In genomic region chr19:16802707-16803106, GRCm38 (mm10) we compare ENCODE assay signal across 8 mouse cellular contexts. TPM values are rescaled to one million over a fixed set of nuclear protein-coding genes. Genes with fewer than 3 reads are reported as not detected.
DNase-seq lines count a peak whose midpoint lies in the region; ATAC-seq and TF ChIP-seq lines count a peak whose summit lies in the region.

No protein-coding gene starts in this region.

- no peak overlapping the region for H3K27ac ChIP-seq in midbrain, postnatal 0 days (ENCODE audit: low read depth, low read length)

- DNase-seq in gastrocnemius, adult 18-20 months (ENCODE audit: low spot score): peak; percentile 19
- no peak for DNase-seq in gastrocnemius, postnatal 14 days
- DNase-seq in urinary bladder, postnatal 14 days (ENCODE audit: low spot score): peak; percentile 41
- no peak for DNase-seq in urinary bladder, postnatal 10 days (ENCODE audit: low spot score)
- DNase-seq in cerebellum, postnatal 25 days: peak; percentile 30 to 64
- peak; percentile 59 for DNase-seq in kidney, postnatal 10 days
- DNase-seq in midbrain, postnatal 0 days (ENCODE audit: low spot score): peak; percentile 63
- no peak for DNase-seq in gastrocnemius, postnatal 10 days

- H3K4me1 ChIP-seq in midbrain, postnatal 0 days (ENCODE audit: insufficient read depth, low read length): no peaks in the 10 kb centered on the region

- peak; percentile 90 for TF ChIP-seq CTCF in midbrain, postnatal 0 days (IDR thresholded peaks at IDR 0.05)

- intact Hi-C loops in gastrocnemius, postnatal 14 days (cut with DNase I; ENCODE audit: low total_unique reads): loop anchor here (10.0 kb wide), 1 partner anchor 182 kb away; no protein-coding TSS in a partner anchor

- no peaks in the 10 kb centered on the region for H3K9me3 ChIP-seq in midbrain, postnatal 0 days (ENCODE audit: low read length)

- H3K9ac ChIP-seq in midbrain, postnatal 0 days (replicated peaks; ENCODE audit: low read length, poor library complexity, severe bottlenecking): no peak overlapping the region

- no peaks in the 10 kb centered on the region for H3K27me3 ChIP-seq in midbrain, postnatal 0 days (ENCODE audit: insufficient read depth, low read length)

- WGBS in midbrain, postnatal 0 days: 3% methylated on average over 3 of the region's 3 CpGs

- no peak overlapping the region for H3K4me3 ChIP-seq in midbrain, postnatal 0 days (ENCODE audit: low read depth, low read length)

- H3K36me3 ChIP-seq in midbrain, postnatal 0 days (ENCODE audit: insufficient read depth, low read length): no peaks in the 10 kb centered on the region

- ATAC-seq in midbrain, postnatal 0 days (ENCODE audit: low FRiP score): no peak

- no peak overlapping the region for H3K4me2 ChIP-seq in midbrain, postnatal 0 days (ENCODE audit: low read depth, low read length, poor library complexity, severe bottlenecking)

RNA-seq across cellular contexts. Expression of gene Vps13a, which starts 22.0 kb away (rescaled TPM):
- total RNA-seq in gastrocnemius, adult 18-20 months (2021): 10 to 100 TPM; 23.0 to 25.5 TPM
- total RNA-seq in gastrocnemius, postnatal 14 days (2021): 10 to 100 TPM; 11.8 to 12.9 TPM
- 15.9 and 24.1 TPM in 2 replicates for total RNA-seq in midbrain, postnatal 0 days (2014; rRNA removed)
- polyA plus RNA-seq in midbrain, postnatal 0 days (2015; fragmentation: Nextera tagmentation; extraction: Ambion mirVana): 5.3 and 6.5 TPM in 2 replicates
- 10 to 100 TPM; 15.1 to 15.4 TPM for total RNA-seq in gastrocnemius, postnatal 10 days (2021)

Comparison
In these comparisons a context has a peak if more than half of its experiments do, and no peak if none do; other contexts are left out.
1. DNase-seq: peak in gastrocnemius, adult 18-20 months (single experiment), urinary bladder, postnatal 14 days (single experiment), cerebellum, postnatal 25 days (2 of 2), kidney, postnatal 10 days (single experiment) and midbrain, postnatal 0 days (single experiment); none in gastrocnemius, postnatal 14 days (single experiment), urinary bladder, postnatal 10 days (single experiment) and gastrocnemius, postnatal 10 days (single experiment).